Mouse (Mus musculus) G1E (cell line): Measurements from ENCODE around the gene Glod4.

Experiments
- CTCF ChIP-seq: IDR thresholded peaks from 2 replicates; pipeline ENCODE4 v1.5.1; 2012; ENCODE audit warnings: low read depth, low read length, inconsistent platforms, mixed read lengths
- POLR2AphosphoS5 ChIP-seq: IDR thresholded peaks from 2 replicates; pipeline ENCODE4 v1.6.1; 2012; ENCODE audit warnings: low read depth, low read length, inconsistent platforms; ENCODE audit not compliant: insufficient replicate concordance

DNA sequence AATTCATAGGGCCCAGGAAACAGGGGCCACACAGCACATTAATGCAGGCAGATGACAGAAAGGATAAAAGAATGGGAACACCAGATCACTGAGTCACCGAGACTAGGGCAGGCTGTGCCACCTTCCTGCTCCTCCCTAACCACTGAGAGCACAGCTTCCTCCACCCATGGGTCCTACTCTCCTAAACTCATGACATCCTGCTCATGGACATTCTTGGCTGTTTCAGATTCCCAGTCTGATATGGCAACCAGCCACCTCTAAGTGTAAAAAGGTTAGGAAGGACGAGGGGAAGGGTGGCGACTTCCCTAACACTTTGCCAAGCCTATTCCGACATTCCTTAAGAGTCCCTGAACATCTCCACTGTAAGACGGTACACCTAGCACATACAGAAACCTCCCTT lies 112.7 kb downstream of the Glod4 start:
- TF ChIP-seq CTCF, result no peak
- no peak for TF ChIP-seq POLR2AphosphoS5
